Comparison of ENCODE assay signal across 17 mouse cellular contexts in genomic region chr16:22687711-22688230, GRCm38 (mm10). TPM values are rescaled to one million over a fixed set of nuclear protein-coding genes. Genes with fewer than 3 reads are reported as not detected.
DNase-seq lines count a peak whose midpoint lies in the region; ATAC-seq and TF ChIP-seq lines count a peak whose summit lies in the region.
"Had no signal": no experiment of that assay in that cellular context is flagged by ENCODE, and none has a peak within 500 bp of the region (broad histone marks: within the 10 kb centered on the region; RNA-seq: fewer than 3 reads in every experiment).

No protein-coding gene starts in this region.

- no peak for ATAC-seq in embryonic facial prominence, embryonic 11.5 days (replicated peaks; ENCODE audit: insufficient number of reproducible peaks, low FRiP score, low TSS enrichment, low read depth)
- no peak for ATAC-seq in liver, embryonic 12.5 days

- peak; percentile 31 for DNase-seq in layer of hippocampus, adult 11-12 months (ENCODE audit: low spot score)
- no peak for DNase-seq in layer of hippocampus, adult 9-10 months (ENCODE audit: low spot score)
- DNase-seq in embryonic facial prominence, embryonic 11.5 days (ENCODE audit: low spot score), result peak; percentile 25
- DNase-seq in layer of hippocampus, adult 2 months (ENCODE audit: low spot score in 2 of 2), result peak; percentile 14 to 54
- peak; percentile 31 to 32 for DNase-seq in left cerebral cortex, postnatal 36 days (ENCODE audit: low spot score in 2 of 2)
- no peak for DNase-seq in lung, postnatal 14 days
- no peak for DNase-seq in kidney, adult 9 months
- DNase-seq: adrenal gland, adult 8-10 months; gastrocnemius, postnatal 10 days; heart, postnatal 4 days; kidney, adult 8-10 months; lung, postnatal 36 days; spleen, adult 18-20 months had no signal

- H3K27me3 ChIP-seq in embryonic facial prominence, embryonic 11.5 days (ENCODE audit: control insufficient read depth, insufficient read depth, low read length), result no peaks in the 10 kb centered on the region
- no peaks in the 10 kb centered on the region for H3K27me3 ChIP-seq in liver, embryonic 12.5 days (replicated peaks)
- H3K27me3 ChIP-seq: liver, embryonic 15.5 days had no signal

- H3K4me2 ChIP-seq in embryonic facial prominence, embryonic 11.5 days (ENCODE audit: low read depth, low read length), result no peak overlapping the region
- H3K4me2 ChIP-seq in liver, embryonic 12.5 days, result no peak overlapping the region
- H3K4me2 ChIP-seq: liver, embryonic 15.5 days; midbrain, embryonic 11.5 days had no signal

- no peak overlapping the region for H3K9ac ChIP-seq in embryonic facial prominence, embryonic 11.5 days (replicated peaks; ENCODE audit: low read length)
- H3K9ac ChIP-seq in liver, embryonic 12.5 days, result no peak overlapping the region
- H3K9ac ChIP-seq: liver, embryonic 15.5 days had no signal

- no peak overlapping the region for H3K4me3 ChIP-seq in embryonic facial prominence, embryonic 11.5 days (ENCODE audit: low read depth, low read length)
- no peak overlapping the region; the same call in 1 of the 2 replicates for H3K4me3 ChIP-seq in layer of hippocampus, adult 2 months
- H3K4me3 ChIP-seq in liver, embryonic 12.5 days, result no peak overlapping the region
- H3K4me3 ChIP-seq: liver, embryonic 15.5 days had no signal

- WGBS in embryonic facial prominence, embryonic 11.5 days, result 57% methylated on average over 8 of the region's 8 CpGs
- WGBS in liver, embryonic 12.5 days (ENCODE audit: insufficient replicate concordance), result 54% methylated on average over 8 of the region's 8 CpGs

- H3K4me1 ChIP-seq in embryonic facial prominence, embryonic 11.5 days (ENCODE audit: control insufficient read depth, insufficient read depth, low read length), result no peaks in the 10 kb centered on the region
- no peaks in the 10 kb centered on the region for H3K4me1 ChIP-seq in liver, embryonic 12.5 days
- H3K4me1 ChIP-seq: liver, embryonic 15.5 days had no signal

- no peak overlapping the region for H3K27ac ChIP-seq in embryonic facial prominence, embryonic 11.5 days (replicated peaks; ENCODE audit: low read depth, low read length)
- H3K27ac ChIP-seq in layer of hippocampus, adult 2 months, result peak overlapping the region; percentile 79
- H3K27ac ChIP-seq in liver, embryonic 12.5 days, result no peak overlapping the region
- H3K27ac ChIP-seq: liver, embryonic 15.5 days; stomach, postnatal 0 days had no signal

- H3K9me3 ChIP-seq in embryonic facial prominence, embryonic 11.5 days (replicated peaks; ENCODE audit: control insufficient read depth, low read length), result no peaks in the 10 kb centered on the region
- no peaks in the 10 kb centered on the region for H3K9me3 ChIP-seq in liver, embryonic 12.5 days (replicated peaks)
- H3K9me3 ChIP-seq: liver, embryonic 15.5 days had no signal

- no peaks in the 10 kb centered on the region for H3K36me3 ChIP-seq in embryonic facial prominence, embryonic 11.5 days (replicated peaks; ENCODE audit: control insufficient read depth, insufficient read depth, low read depth, low read length)
- no peaks in the 10 kb centered on the region for H3K36me3 ChIP-seq in liver, embryonic 12.5 days
- H3K36me3 ChIP-seq: liver, embryonic 15.5 days had no signal

- no peak for TF ChIP-seq CTCF in layer of hippocampus, adult 2 months (conservative IDR thresholded peaks at IDR 0.05)

- intact Hi-C loops in left cerebral cortex, postnatal 36 days (cut with DNase I), result no loop called here

RNA-seq across cellular contexts. Expression of gene Dgkg, which starts 30.8 kb away (rescaled TPM):
- polyA plus RNA-seq in embryonic facial prominence, embryonic 11.5 days (2014; fragmentation: Nextera tagmentation; extraction: Ambion mirVana), result 0.15 and 0.17 TPM in 2 replicates
- total RNA-seq in layer of hippocampus, adult 2 months (2021), result 100 to 1,000 TPM; 199 to 231 TPM
- 10 to 100 TPM; 46.3 to 64.0 TPM for total RNA-seq in left cerebral cortex, postnatal 36 days (2021)
- polyA plus RNA-seq in liver, embryonic 12.5 days (2016; fragmentation: Nextera tagmentation; extraction: Ambion mirVana), result 0.89 and 0.91 TPM in 2 replicates

Comparison
In these comparisons a context has a peak if more than half of its experiments do, and no peak if none do; other contexts are left out.
1. DNase-seq: peak in layer of hippocampus, adult 11-12 months (single experiment), embryonic facial prominence, embryonic 11.5 days (single experiment), layer of hippocampus, adult 2 months (2 of 2) and left cerebral cortex, postnatal 36 days (2 of 2); none in layer of hippocampus, adult 9-10 months (single experiment), lung, postnatal 14 days (single experiment) and kidney, adult 9 months (single experiment).